Mouse (Mus musculus): Measurements from ENCODE around the gene Calm2. TPM values are rescaled to one million over a fixed set of nuclear protein-coding genes. Genes with fewer than 3 reads are reported as not detected.

Gene Calm2
- polyA plus RNA-seq, 1 experiment from 2014 or later, result 951 TPM

- no peaks in the 10 kb centered on the region for H3K9me3 ChIP-seq (ENCODE audit: control insufficient read depth, low read depth, low read length)
- no peak overlapping the region for H3K27ac ChIP-seq (ENCODE audit: low read length)
- no peak overlapping the region for H3K4me2 ChIP-seq (replicated peaks; ENCODE audit: low read depth, low read length)
- H3K9ac ChIP-seq (replicated peaks; ENCODE audit: low read depth, low read length), result no peak overlapping the region
- WGBS, result 58% methylated on average over 2 of the region's 2 CpGs
- no peak for ATAC-seq (ENCODE audit: insufficient number of reproducible peaks, insufficient read depth, low FRiP score, low read depth)
- H3K4me1 ChIP-seq (ENCODE audit: control insufficient read depth, insufficient read depth, low read length), result peaks cover 20% of the 10 kb centered on the region
- peaks cover 9% of the 10 kb centered on the region; the same call in 1 of the 2 replicates for H3K36me3 ChIP-seq (ENCODE audit: control insufficient read depth, insufficient read depth, low read length)
- no peak overlapping the region for H3K4me3 ChIP-seq (ENCODE audit: low read depth, low read length)
- no peaks in the 10 kb centered on the region for H3K27me3 ChIP-seq (ENCODE audit: control insufficient read depth, insufficient read depth, low read length)
Measured at GRCm38 (mm10) chr17:87441537-87441936, 5.2 kb downstream of the Calm2 start.

GRCm38 (mm10) chr17:87439441-87439840 lies 7.3 kb downstream of the Calm2 start:
- H3K36me3 ChIP-seq (ENCODE audit: control insufficient read depth, insufficient read depth, low read length), result peaks cover 23% of the 10 kb centered on the region
- H3K27ac ChIP-seq (ENCODE audit: low read length), result no peak overlapping the region
- H3K27me3 ChIP-seq (ENCODE audit: control insufficient read depth, insufficient read depth, low read length), result no peaks in the 10 kb centered on the region
- peaks cover 16% of the 10 kb centered on the region for H3K4me1 ChIP-seq (ENCODE audit: control insufficient read depth, insufficient read depth, low read length)
- no peak for ATAC-seq (ENCODE audit: insufficient number of reproducible peaks, insufficient read depth, low FRiP score, low read depth)
- no peaks in the 10 kb centered on the region for H3K9me3 ChIP-seq (ENCODE audit: control insufficient read depth, low read depth, low read length)
- 69% methylated on average over 2 of the region's 2 CpGs for WGBS
- H3K4me3 ChIP-seq (ENCODE audit: low read depth, low read length), result no peak overlapping the region
- no peak overlapping the region for H3K9ac ChIP-seq (replicated peaks; ENCODE audit: low read depth, low read length)
- H3K4me2 ChIP-seq (replicated peaks; ENCODE audit: low read depth, low read length), result no peak overlapping the region

DNA sequence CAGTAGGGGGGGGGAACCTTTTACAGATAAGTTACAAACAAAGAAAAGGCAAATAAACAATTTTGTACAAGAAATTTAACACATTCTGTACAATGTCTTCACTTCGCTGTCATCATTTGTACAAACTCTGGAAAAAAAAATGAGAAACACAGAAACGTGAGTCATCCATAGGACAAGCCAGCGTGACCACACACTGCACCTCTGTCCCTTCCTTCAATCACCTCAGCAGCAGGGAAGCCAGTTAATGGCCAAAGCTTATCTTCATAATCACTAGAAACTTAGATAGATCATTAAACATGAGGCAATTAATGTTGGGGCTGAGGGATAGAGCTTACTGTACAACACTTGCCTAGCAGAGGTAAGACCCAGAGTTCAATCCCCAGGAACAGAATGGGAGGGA lies 12.8 kb downstream of the Calm2 start:
- no peaks in the 10 kb centered on the region for H3K27me3 ChIP-seq (ENCODE audit: control insufficient read depth, insufficient read depth, low read length)
- no peak for ATAC-seq (ENCODE audit: insufficient number of reproducible peaks, insufficient read depth, low FRiP score, low read depth)
- no peaks in the 10 kb centered on the region for H3K9me3 ChIP-seq (ENCODE audit: control insufficient read depth, low read depth, low read length)
- H3K27ac ChIP-seq (ENCODE audit: low read length), result no peak overlapping the region
- H3K4me2 ChIP-seq (replicated peaks; ENCODE audit: low read depth, low read length), result no peak overlapping the region
- WGBS, result 85% methylated on average over 3 of the region's 3 CpGs
- no peaks in the 10 kb centered on the region for H3K4me1 ChIP-seq (ENCODE audit: control insufficient read depth, insufficient read depth, low read length)
- H3K4me3 ChIP-seq (ENCODE audit: low read depth, low read length), result no peak overlapping the region
- H3K9ac ChIP-seq (replicated peaks; ENCODE audit: low read depth, low read length), result no peak overlapping the region
- peaks cover 40% of the 10 kb centered on the region for H3K36me3 ChIP-seq (ENCODE audit: control insufficient read depth, insufficient read depth, low read length)

DNA sequence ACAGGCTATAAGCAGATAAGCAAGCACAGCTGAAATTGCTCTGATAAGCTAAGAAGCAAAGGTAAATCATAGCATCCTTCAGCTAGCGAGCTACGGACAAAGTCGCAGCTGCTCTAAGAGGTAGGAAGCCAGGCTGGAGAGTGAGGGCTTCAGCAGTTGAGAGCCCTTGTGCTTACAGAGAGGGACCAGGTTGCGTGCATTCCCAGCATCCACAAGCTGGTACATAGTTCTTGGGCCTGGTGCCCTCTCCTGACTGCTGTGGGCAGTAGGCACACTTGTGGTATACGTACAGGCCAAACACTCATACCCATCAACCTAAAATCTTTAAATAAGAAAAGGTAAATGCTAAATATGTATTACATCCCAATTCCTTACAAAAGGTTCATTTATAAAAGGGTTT lies 14.0 kb downstream of the Calm2 start:
- H3K9ac ChIP-seq (replicated peaks; ENCODE audit: low read depth, low read length), result no peak overlapping the region
- H3K27ac ChIP-seq (ENCODE audit: low read length), result no peak overlapping the region
- no peak for ATAC-seq (ENCODE audit: insufficient number of reproducible peaks, insufficient read depth, low FRiP score, low read depth)
- no peak overlapping the region for H3K4me2 ChIP-seq (replicated peaks; ENCODE audit: low read depth, low read length)
- no peaks in the 10 kb centered on the region for H3K4me1 ChIP-seq (ENCODE audit: control insufficient read depth, insufficient read depth, low read length)
- H3K27me3 ChIP-seq (ENCODE audit: control insufficient read depth, insufficient read depth, low read length), result no peaks in the 10 kb centered on the region
- no peak overlapping the region for H3K4me3 ChIP-seq (ENCODE audit: low read depth, low read length)
- no peaks in the 10 kb centered on the region for H3K9me3 ChIP-seq (ENCODE audit: control insufficient read depth, low read depth, low read length)
- WGBS, result 94% methylated on average over 5 of the region's 5 CpGs
- peaks cover 40% of the 10 kb centered on the region for H3K36me3 ChIP-seq (ENCODE audit: control insufficient read depth, insufficient read depth, low read length)

- no peak overlapping the region for H3K27ac ChIP-seq (ENCODE audit: low read length)
- no peak for ATAC-seq (ENCODE audit: insufficient number of reproducible peaks, insufficient read depth, low FRiP score, low read depth)
- H3K36me3 ChIP-seq (ENCODE audit: control insufficient read depth, insufficient read depth, low read length), result peaks cover 40% of the 10 kb centered on the region
- no peaks in the 10 kb centered on the region for H3K27me3 ChIP-seq (ENCODE audit: control insufficient read depth, insufficient read depth, low read length)
- no peak overlapping the region for H3K4me2 ChIP-seq (replicated peaks; ENCODE audit: low read depth, low read length)
- no peaks in the 10 kb centered on the region for H3K9me3 ChIP-seq (ENCODE audit: control insufficient read depth, low read depth, low read length)
- H3K9ac ChIP-seq (replicated peaks; ENCODE audit: low read depth, low read length), result no peak overlapping the region
- H3K4me1 ChIP-seq (ENCODE audit: control insufficient read depth, insufficient read depth, low read length), result no peaks in the 10 kb centered on the region
- no peak overlapping the region for H3K4me3 ChIP-seq (ENCODE audit: low read depth, low read length)
Measured at GRCm38 (mm10) chr17:87432314-87432713, 14.4 kb downstream of the Calm2 start.

- H3K4me3 ChIP-seq (ENCODE audit: low read depth, low read length), result no peak overlapping the region
- H3K4me1 ChIP-seq (ENCODE audit: control insufficient read depth, insufficient read depth, low read length), result no peaks in the 10 kb centered on the region
- no peak overlapping the region for H3K9ac ChIP-seq (replicated peaks; ENCODE audit: low read depth, low read length)
- H3K27ac ChIP-seq (ENCODE audit: low read length), result no peak overlapping the region
- no peak for ATAC-seq (ENCODE audit: insufficient number of reproducible peaks, insufficient read depth, low FRiP score, low read depth)
- no peak overlapping the region for H3K4me2 ChIP-seq (replicated peaks; ENCODE audit: low read depth, low read length)
- H3K36me3 ChIP-seq (ENCODE audit: control insufficient read depth, insufficient read depth, low read length), result peaks cover 25% of the 10 kb centered on the region
- WGBS, result 79% methylated on average over 3 of the region's 3 CpGs
- H3K9me3 ChIP-seq (ENCODE audit: control insufficient read depth, low read depth, low read length), result no peaks in the 10 kb centered on the region
- H3K27me3 ChIP-seq (ENCODE audit: control insufficient read depth, insufficient read depth, low read length), result no peaks in the 10 kb centered on the region
Measured at GRCm38 (mm10) chr17:87429431-87429830, 17.3 kb downstream of the Calm2 start.

GRCm38 (mm10) chr17:87427511-87427910 lies 19.2 kb downstream of the Calm2 start, which contains the start of gene Stpg4:
Gene Stpg4, minus strand, starts transcription at chr17:87427741.
- Histone ChIP-seq H3K4me2 (replicated peaks; ENCODE audit: low read depth, low read length) (no peak within 1 kb of the TSS; the same call in 1 of the 2 replicates), H3K36me3 (ENCODE audit: control insufficient read depth, insufficient read depth, low read length) (peaks cover 11% of the 10 kb centered on the region), H3K27me3 (ENCODE audit: control insufficient read depth, insufficient read depth, low read length) (no peaks in the 10 kb centered on the region), H3K9ac (replicated peaks; ENCODE audit: low read depth, low read length) (no peak within 1 kb of the TSS), H3K4me1 (ENCODE audit: control insufficient read depth, insufficient read depth, low read length) (no peaks in the 10 kb centered on the region), H3K27ac (ENCODE audit: low read length) (peak within 1 kb of the TSS; percentile 22; the same call in 1 of the 2 replicates), H3K9me3 (ENCODE audit: control insufficient read depth, low read depth, low read length) (no peaks in the 10 kb centered on the region), H3K4me3 (ENCODE audit: low read depth, low read length) (no peak within 1 kb of the TSS)
- ATAC-seq (ENCODE audit: insufficient number of reproducible peaks, insufficient read depth, low FRiP score, low read depth), result no peak
- 50% methylated on average over 24 of the region's 24 CpGs for WGBS

- no peaks in the 10 kb centered on the region for H3K36me3 ChIP-seq (ENCODE audit: control insufficient read depth, insufficient read depth, low read length)
- H3K27me3 ChIP-seq (ENCODE audit: control insufficient read depth, insufficient read depth, low read length), result no peaks in the 10 kb centered on the region
- no peak overlapping the region for H3K27ac ChIP-seq (ENCODE audit: low read length)
- H3K9ac ChIP-seq (replicated peaks; ENCODE audit: low read depth, low read length), result no peak overlapping the region
- no peaks in the 10 kb centered on the region for H3K9me3 ChIP-seq (ENCODE audit: control insufficient read depth, low read depth, low read length)
- H3K4me2 ChIP-seq (replicated peaks; ENCODE audit: low read depth, low read length), result no peak overlapping the region
- ATAC-seq (ENCODE audit: insufficient number of reproducible peaks, insufficient read depth, low FRiP score, low read depth), result no peak
- H3K4me1 ChIP-seq (ENCODE audit: control insufficient read depth, insufficient read depth, low read length), result no peaks in the 10 kb centered on the region
- no peak overlapping the region for H3K4me3 ChIP-seq (ENCODE audit: low read depth, low read length)
- WGBS, result 67% methylated on average over 7 of the region's 7 CpGs
Measured at GRCm38 (mm10) chr17:87418082-87418481, 28.7 kb downstream of the Calm2 start.

GRCm38 (mm10) chr17:87406646-87407045 lies 40.1 kb downstream of the Calm2 start:
- ATAC-seq (ENCODE audit: insufficient number of reproducible peaks, insufficient read depth, low FRiP score, low read depth), result no peak
- no peak overlapping the region for H3K4me3 ChIP-seq (ENCODE audit: low read depth, low read length)
- no peaks in the 10 kb centered on the region for H3K27me3 ChIP-seq (ENCODE audit: control insufficient read depth, insufficient read depth, low read length)
- H3K4me2 ChIP-seq (replicated peaks; ENCODE audit: low read depth, low read length), result no peak overlapping the region
- no peaks in the 10 kb centered on the region for H3K36me3 ChIP-seq (ENCODE audit: control insufficient read depth, insufficient read depth, low read length)
- no peak overlapping the region for H3K9ac ChIP-seq (replicated peaks; ENCODE audit: low read depth, low read length)
- 90% methylated on average over 4 of the region's 4 CpGs for WGBS
- no peaks in the 10 kb centered on the region for H3K4me1 ChIP-seq (ENCODE audit: control insufficient read depth, insufficient read depth, low read length)
- no peaks in the 10 kb centered on the region for H3K9me3 ChIP-seq (ENCODE audit: control insufficient read depth, low read depth, low read length)
- H3K27ac ChIP-seq (ENCODE audit: low read length), result no peak overlapping the region

All from stomach, embryonic 14.5 days (tissue).